Mouse (Mus musculus): ENCODE data around the gene Gm4881. TPM values are rescaled to one million over a fixed set of nuclear protein-coding genes. Genes with fewer than 3 reads are reported as not detected.

Gm4881 gene
- not detected in 2 replicates for polyA plus RNA-seq (2015; fragmentation: Nextera tagmentation; extraction: Ambion mirVana)

GRCm38 (mm10) chr7:24944257-24944950 lies at the start of gene Gm4881:
TSS of gene Gm4881 (minus strand) at chr7:24944494.

GRCm38 (mm10) chr7:24971972-24972893 lies 27.9 kb upstream of the Gm4881 start, which contains the start of gene Rabac1:
TSS of gene Rabac1 (minus strand) at chr7:24972754.

GRCm38 (mm10) chr7:24902630-24903443 lies 41.5 kb downstream of the Gm4881 start, which contains the start of gene Arhgef1:
TSS of gene Arhgef1 (plus strand) at chr7:24902912.

GRCm38 (mm10) chr7:24897224-24897623 lies 47.1 kb downstream of the Gm4881 start, which contains the start of gene Cd79a:
TSS of gene Cd79a (plus strand) at chr7:24897381.

GRCm38 (mm10) chr7:24883896-24884692 lies 60.2 kb downstream of the Gm4881 start, which contains the start of gene Rps19:
TSS of gene Rps19 (plus strand) at chr7:24884371.

Other genes starting within 250 kb of the Gm4881 start
- gene BC049730, start 235.3 kb downstream of the Gm4881 start, polyA plus RNA-seq (2015; fragmentation: Nextera tagmentation; extraction: Ambion mirVana) = not detected in 2 replicates
- not detected in 2 replicates for gene Gm4763, start 217.6 kb downstream of the Gm4881 start, polyA plus RNA-seq (2015; fragmentation: Nextera tagmentation; extraction: Ambion mirVana)
- 23.7 and 40.3 TPM in 2 replicates for gene Cd177, start 184.2 kb downstream of the Gm4881 start, polyA plus RNA-seq (2015; fragmentation: Nextera tagmentation; extraction: Ambion mirVana)
- 12.4 and 21.1 TPM in 2 replicates for gene Ceacam10, start 167.3 kb downstream of the Gm4881 start, polyA plus RNA-seq (2015; fragmentation: Nextera tagmentation; extraction: Ambion mirVana)
- gene Gm9844, start 82.3 kb downstream of the Gm4881 start, polyA plus RNA-seq (2015; fragmentation: Nextera tagmentation; extraction: Ambion mirVana) = 5.9 and 6.7 TPM in 2 replicates
- not detected in 2 replicates for gene Lypd4, start 74.6 kb downstream of the Gm4881 start, polyA plus RNA-seq (2015; fragmentation: Nextera tagmentation; extraction: Ambion mirVana)
- not detected in 2 replicates for gene Dmrtc2, start 74.4 kb downstream of the Gm4881 start, polyA plus RNA-seq (2015; fragmentation: Nextera tagmentation; extraction: Ambion mirVana)
- gene Rps19, start 60.1 kb downstream of the Gm4881 start, polyA plus RNA-seq (2015; fragmentation: Nextera tagmentation; extraction: Ambion mirVana) = 2,329 and 2,383 TPM in 2 replicates
- gene Cd79a, start 47.1 kb downstream of the Gm4881 start, polyA plus RNA-seq (2015; fragmentation: Nextera tagmentation; extraction: Ambion mirVana) = 41.4 and 57.4 TPM in 2 replicates
- gene Arhgef1, start 41.6 kb downstream of the Gm4881 start, polyA plus RNA-seq (2015; fragmentation: Nextera tagmentation; extraction: Ambion mirVana) = 95.4 and 107 TPM in 2 replicates
- 128 and 155 TPM in 2 replicates for gene Rabac1, start 28.3 kb upstream of the Gm4881 start, polyA plus RNA-seq (2015; fragmentation: Nextera tagmentation; extraction: Ambion mirVana)
- 3.6 and 5.3 TPM in 2 replicates for gene Atp1a3, start 61.5 kb upstream of the Gm4881 start, polyA plus RNA-seq (2015; fragmentation: Nextera tagmentation; extraction: Ambion mirVana)
- 1.8 and 2.3 TPM in 2 replicates for gene Grik5, start 127.9 kb upstream of the Gm4881 start, polyA plus RNA-seq (2015; fragmentation: Nextera tagmentation; extraction: Ambion mirVana)
- 11.1 and 11.5 TPM in 2 replicates for gene Zfp574, start 128.1 kb upstream of the Gm4881 start, polyA plus RNA-seq (2015; fragmentation: Nextera tagmentation; extraction: Ambion mirVana)
- 3.1 and 5.7 TPM in 2 replicates for gene Pou2f2, start 235.2 kb upstream of the Gm4881 start, polyA plus RNA-seq (2015; fragmentation: Nextera tagmentation; extraction: Ambion mirVana)